Comparison of ENCODE assay signal across 8 mouse cellular contexts in genomic region chr1:168322892-168323291, GRCm38 (mm10).
DNase-seq lines count a peak whose midpoint lies in the region.

No protein-coding gene starts in this region.

- peak; percentile 26 for DNase-seq in gastrocnemius, postnatal 10 days
- DNase-seq in gastrocnemius, postnatal 25 days, result no peak
- peak; percentile 36 for DNase-seq in urinary bladder, postnatal 14 days (ENCODE audit: low spot score)
- DNase-seq in urinary bladder, adult 2 months (ENCODE audit: low spot score), result no peak
- peak; percentile 40 for DNase-seq in heart, postnatal 4 days
- peak; percentile 45 to 73 for DNase-seq in spleen, postnatal 4 days (ENCODE audit: low spot score in 2 of 2)
- no peak for DNase-seq in embryo, embryonic 10 days (ENCODE audit: low spot score)
- no peak for DNase-seq in T-cell, adult 2 months (ENCODE audit: low spot score)

Comparison
In these comparisons a context has a peak if more than half of its experiments do, and no peak if none do; other contexts are left out.
1. DNase-seq: peak in gastrocnemius, postnatal 10 days (single experiment), urinary bladder, postnatal 14 days (single experiment), heart, postnatal 4 days (single experiment) and spleen, postnatal 4 days (2 of 2); none in gastrocnemius, postnatal 25 days (single experiment), urinary bladder, adult 2 months (single experiment), embryo, embryonic 10 days (single experiment) and T-cell, adult 2 months (single experiment).